Mouse (Mus musculus) neural tube, embryonic 13.5 days (tissue): ENCODE data around the gene Fignl1. TPM values are rescaled to one million over a fixed set of nuclear protein-coding genes. Genes with fewer than 3 reads are reported as not detected.

ENCODE experiments used
- ATAC-seq: fragments of 200-750 bp; cut with Nextera tagmentation; 2 replicates; pipeline ENCODE4 v1.8.0; 2017; ENCODE audit warnings: low read depth, mild to moderate bottlenecking, moderate TSS enrichment, moderate library complexity
- H3K27ac ChIP-seq: fragments of 300-500 bp; sonication (generic); replicated peaks from 2 replicates; pipeline ENCODE4 v1.5.1; 2015; ENCODE audit warnings: moderate library complexity, mild to moderate bottlenecking, inconsistent platforms
- H3K27me3 ChIP-seq: fragments of 300-500 bp; sonication (generic); 2 replicates; pipeline ENCODE4 v1.6.1; 2015; ENCODE audit warnings: mild to moderate bottlenecking, inconsistent platforms
- H3K36me3 ChIP-seq: fragments of 300-500 bp; sonication (generic); 2 replicates; pipeline ENCODE4 v1.6.1; 2015; ENCODE audit warnings: mild to moderate bottlenecking, inconsistent platforms
- H3K4me1 ChIP-seq: fragments of 300-500 bp; sonication (generic); replicated peaks from 2 replicates; pipeline ENCODE4 v1.6.1; 2015; ENCODE audit warnings: inconsistent platforms
- H3K4me2 ChIP-seq: fragments of 300-500 bp; sonication (generic); 2 replicates; pipeline ENCODE4 v1.6.1; 2015; ENCODE audit warnings: inconsistent platforms, mild to moderate bottlenecking, moderate library complexity
- H3K4me3 ChIP-seq: fragments of 300-500 bp; sonication (generic); 2 replicates; pipeline ENCODE4 v1.5.1; 2015; ENCODE audit warnings: mild to moderate bottlenecking, inconsistent platforms
- H3K9ac ChIP-seq: fragments of 300-500 bp; sonication (generic); 2 replicates; pipeline ENCODE4 v1.6.1; 2015; ENCODE audit warnings: moderate library complexity, mild to moderate bottlenecking, inconsistent platforms
- H3K9me3 ChIP-seq: fragments of 300-500 bp; sonication (generic); 2 replicates; pipeline ENCODE4 v1.6.1; 2016; ENCODE audit warnings: inconsistent platforms
- WGBS: fragments of 180-500 bp; shearing (Covaris S2); methylation state at CpG from one replicate; pipeline ENCODE4 v1.1.7; 2015; 5-methylcytosine and 5-hydroxymethylcytosine counted together
- polyA plus RNA-seq: library from polyadenylated mRNA; unstranded; fragments of >200 nt; fragmentation: Nextera tagmentation; extraction: Ambion mirVana; gene quantifications from 2 replicates; pipeline ENCODE4 v1.2.1, GENCODE M21; 2015

The Fignl1 gene
- polyA plus RNA-seq, 1 experiment from 2014 or later = 13.5 TPM

DNA sequence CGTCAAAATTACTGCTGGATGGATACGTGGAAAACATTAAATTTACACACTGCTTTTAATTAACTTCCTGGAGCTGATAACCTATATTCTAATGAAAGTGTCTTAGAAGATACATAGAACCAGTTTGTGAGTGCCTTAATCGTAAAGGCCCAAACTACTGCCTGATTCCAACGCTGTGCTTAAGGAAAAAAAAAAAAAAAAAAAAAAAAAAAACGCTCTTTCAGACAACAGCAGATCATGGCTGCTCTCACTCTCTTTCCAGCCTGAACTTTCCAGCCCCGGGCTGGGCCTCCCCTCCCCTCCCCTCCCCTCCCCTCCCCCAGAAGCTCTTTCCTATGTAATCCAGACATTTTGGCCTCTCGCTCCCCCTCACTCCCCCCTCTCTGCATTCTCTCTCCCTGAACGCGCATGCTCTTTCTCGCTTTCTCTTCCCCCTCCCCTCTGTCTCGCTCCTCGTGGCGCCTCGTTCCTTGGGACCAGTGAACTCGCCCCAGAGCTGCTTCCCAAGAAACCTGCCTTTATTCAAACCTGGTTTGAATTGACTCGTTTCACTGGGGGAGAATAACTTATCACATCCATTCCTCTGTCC is 12.7 kb upstream of the Fignl1 start:
- no peaks in the 10 kb centered on the region; the same call in 1 of the 2 replicates for H3K27me3 ChIP-seq
- peak overlapping the region; percentile 49 for H3K4me2 ChIP-seq
- 4% methylated on average over 15 of the region's 16 CpGs for WGBS
- peak; percentile 81 for ATAC-seq
- no peaks in the 10 kb centered on the region for H3K9me3 ChIP-seq
- peak overlapping the region; percentile 80 for H3K27ac ChIP-seq
- peak overlapping the region; percentile 63 for H3K9ac ChIP-seq
- peaks cover 52% of the 10 kb centered on the region for H3K4me1 ChIP-seq
- peak overlapping the region; percentile 13 for H3K4me3 ChIP-seq
- H3K36me3 ChIP-seq = no peaks in the 10 kb centered on the region

DNA sequence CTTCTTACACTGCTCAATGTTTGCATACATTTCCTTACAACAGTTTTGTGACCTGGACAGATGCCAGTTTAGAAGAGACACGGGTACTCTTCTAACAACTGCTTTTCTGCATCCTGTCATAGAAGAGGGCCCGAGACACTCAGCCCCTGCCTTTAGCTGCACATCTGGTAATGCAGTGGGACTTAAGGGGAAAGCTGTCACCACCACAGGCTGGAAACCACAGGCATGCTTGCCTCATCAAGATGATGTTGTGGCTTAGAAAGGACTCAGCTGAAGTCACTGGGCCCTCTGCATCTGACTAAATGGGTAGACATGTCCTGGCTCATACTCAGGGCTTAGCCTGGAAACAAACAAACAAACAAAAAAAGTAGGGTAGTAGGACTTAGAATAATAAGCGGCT is 12.0 kb upstream of the Fignl1 start:
- ATAC-seq = no peak
- peaks cover 52% of the 10 kb centered on the region for H3K4me1 ChIP-seq
- 62% methylated on average over 3 of the region's 3 CpGs for WGBS
- no peak overlapping the region for H3K4me2 ChIP-seq
- H3K27me3 ChIP-seq = no peaks in the 10 kb centered on the region; the same call in 1 of the 2 replicates
- H3K27ac ChIP-seq = peak overlapping the region; percentile 67
- no peaks in the 10 kb centered on the region for H3K36me3 ChIP-seq
- H3K9ac ChIP-seq = no peak overlapping the region
- no peak overlapping the region for H3K4me3 ChIP-seq
- H3K9me3 ChIP-seq = no peaks in the 10 kb centered on the region

DNA sequence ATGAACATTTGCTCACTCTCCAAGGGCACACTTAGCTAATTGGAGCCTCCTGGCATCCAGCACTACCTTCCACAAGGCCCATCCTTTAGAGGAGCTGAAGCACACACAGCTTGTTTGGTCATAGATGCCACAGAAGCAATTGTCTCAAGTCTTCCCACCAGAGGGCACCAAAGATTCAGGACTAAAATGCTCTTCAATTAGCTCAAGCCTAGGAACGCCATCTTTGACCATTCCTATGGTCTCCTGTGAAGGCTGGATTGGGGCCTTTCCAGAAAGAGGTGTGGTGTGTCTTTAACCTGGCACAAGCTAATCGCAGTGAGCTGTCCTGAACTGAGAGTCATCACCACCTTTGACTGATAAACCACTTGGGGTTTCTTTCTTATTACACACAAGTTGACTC is 11.5 kb upstream of the Fignl1 start:
- Histone ChIP-seq H3K4me3 (no peak overlapping the region), H3K4me1 (peaks cover 47% of the 10 kb centered on the region), H3K27me3 (no peaks in the 10 kb centered on the region; the same call in 1 of the 2 replicates), H3K36me3 (no peaks in the 10 kb centered on the region), H3K9me3 (no peaks in the 10 kb centered on the region), H3K9ac (no peak overlapping the region), H3K4me2 (no peak overlapping the region), H3K27ac (peak overlapping the region; percentile 67)
- WGBS = 8% methylated on average over 2 of the region's 2 CpGs
- peak; percentile 55 for ATAC-seq

DNA sequence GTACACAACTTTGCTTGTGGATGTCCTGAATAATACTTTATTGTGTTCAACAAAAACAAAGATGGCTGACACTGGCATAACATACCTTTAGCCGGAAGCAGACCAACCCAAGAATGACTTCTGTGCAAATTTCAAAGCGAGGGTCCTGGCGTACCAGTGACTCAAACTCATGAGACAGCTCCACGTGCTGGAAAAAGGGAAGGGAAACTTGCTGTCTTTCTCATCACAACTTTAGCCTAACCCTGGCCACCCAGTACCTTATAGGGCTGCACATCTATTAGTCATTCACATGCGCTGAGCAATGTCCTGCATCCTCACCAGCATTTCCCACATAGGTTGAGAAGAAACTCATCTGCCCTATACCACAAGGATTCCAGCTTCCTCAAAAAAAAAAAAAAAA is 10.4 kb upstream of the Fignl1 start:
- Histone ChIP-seq H3K9me3 (no peaks in the 10 kb centered on the region), H3K4me2 (no peak overlapping the region), H3K36me3 (no peaks in the 10 kb centered on the region), H3K9ac (no peak overlapping the region), H3K27me3 (no peaks in the 10 kb centered on the region; the same call in 1 of the 2 replicates), H3K4me1 (peaks cover 37% of the 10 kb centered on the region), H3K4me3 (no peak overlapping the region), H3K27ac (no peak overlapping the region)
- WGBS = 97% methylated on average over 5 of the region's 5 CpGs
- no peak for ATAC-seq

DNA sequence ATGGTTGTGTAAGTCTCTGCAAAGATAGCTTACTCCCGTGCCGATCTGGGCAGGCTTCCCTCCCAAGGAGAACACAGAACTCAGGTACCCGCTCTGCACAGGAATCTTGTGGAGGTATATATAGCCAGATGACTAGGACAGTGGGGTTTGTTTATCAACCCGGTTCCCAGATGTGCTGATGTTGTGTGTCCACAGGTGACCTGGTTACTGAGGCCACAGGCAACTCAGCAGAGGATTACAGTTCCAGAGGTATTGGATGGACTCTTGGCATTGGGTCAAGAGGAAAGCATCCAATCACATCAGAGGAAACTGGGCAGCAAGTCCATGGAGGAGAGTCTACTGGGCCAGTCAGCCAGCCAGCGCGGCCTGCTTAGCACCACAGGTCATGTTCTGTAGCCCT is 10.0 kb upstream of the Fignl1 start:
- Histone ChIP-seq H3K9me3 (no peaks in the 10 kb centered on the region), H3K4me1 (peaks cover 33% of the 10 kb centered on the region), H3K4me3 (no peak overlapping the region), H3K4me2 (no peak overlapping the region), H3K27me3 (no peaks in the 10 kb centered on the region), H3K36me3 (no peaks in the 10 kb centered on the region), H3K9ac (no peak overlapping the region), H3K27ac (no peak overlapping the region)
- ATAC-seq = no peak
- WGBS = 89% methylated on average over 6 of the region's 6 CpGs

DNA sequence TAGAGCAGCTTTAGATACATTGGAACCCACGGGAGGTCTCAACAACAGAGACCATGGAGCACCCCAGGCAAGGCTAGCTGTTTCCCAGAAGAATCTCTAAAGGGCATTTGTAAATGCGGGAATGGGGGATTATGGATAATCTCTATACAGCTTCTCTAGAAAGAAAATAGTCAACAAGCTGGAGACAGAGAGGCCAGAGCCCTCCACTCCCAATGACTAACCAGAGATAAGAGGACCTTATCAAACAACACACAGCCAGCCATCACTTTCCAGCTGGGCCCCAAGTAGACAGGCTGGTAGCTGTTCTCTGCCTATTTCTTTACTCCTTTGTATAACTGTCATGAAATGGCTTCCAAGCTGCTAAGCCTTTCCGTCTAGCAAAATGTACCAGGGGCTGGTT is 7.0 kb upstream of the Fignl1 start:
- no peaks in the 10 kb centered on the region for H3K36me3 ChIP-seq
- no peaks in the 10 kb centered on the region for H3K9me3 ChIP-seq
- no peaks in the 10 kb centered on the region for H3K27me3 ChIP-seq
- peaks cover 4% of the 10 kb centered on the region for H3K4me1 ChIP-seq
- 76% methylated on average over 3 of the region's 3 CpGs for WGBS
- no peak for ATAC-seq
- H3K4me2 ChIP-seq = no peak overlapping the region
- H3K4me3 ChIP-seq = no peak overlapping the region
- H3K9ac ChIP-seq = no peak overlapping the region
- no peak overlapping the region for H3K27ac ChIP-seq

DNA sequence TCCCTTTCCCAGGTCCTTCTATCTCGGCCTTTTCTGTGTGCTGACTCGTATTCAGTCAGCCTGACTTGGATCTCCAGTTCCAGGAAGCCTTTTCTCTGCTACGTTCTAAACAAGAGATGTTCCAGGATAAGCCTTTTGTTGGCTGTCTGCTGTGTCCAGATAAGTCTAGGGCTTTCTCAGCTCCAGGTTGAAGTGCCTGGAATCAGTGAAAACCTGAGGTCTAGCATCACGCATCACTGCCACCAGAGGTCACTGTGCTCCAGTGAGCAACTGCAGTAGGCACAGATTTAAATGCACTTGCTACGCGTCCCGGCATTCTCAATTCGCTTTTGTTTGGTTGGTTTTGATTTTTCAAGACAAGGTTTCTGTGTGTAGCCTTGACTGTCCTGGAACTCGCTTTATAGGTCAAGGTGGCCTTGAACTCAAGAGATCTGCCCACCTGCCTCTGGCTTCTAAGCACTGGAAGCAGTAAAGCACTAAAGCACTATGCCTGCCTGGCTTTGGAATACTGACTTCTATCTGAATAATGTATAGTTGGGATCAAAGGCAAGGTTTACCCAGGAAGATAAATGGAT is 3.2 kb upstream of the Fignl1 start:
- Histone ChIP-seq H3K36me3 (no peaks in the 10 kb centered on the region), H3K4me1 (peaks cover 17% of the 10 kb centered on the region), H3K4me3 (no peak overlapping the region), H3K4me2 (peak overlapping the region; percentile 46), H3K9me3 (no peaks in the 10 kb centered on the region), H3K27me3 (no peaks in the 10 kb centered on the region), H3K9ac (peak overlapping the region; percentile 55; the same call in 1 of the 2 replicates), H3K27ac (no peak overlapping the region)
- WGBS = 25% methylated on average over 9 of the region's 9 CpGs
- no peak for ATAC-seq

DNA sequence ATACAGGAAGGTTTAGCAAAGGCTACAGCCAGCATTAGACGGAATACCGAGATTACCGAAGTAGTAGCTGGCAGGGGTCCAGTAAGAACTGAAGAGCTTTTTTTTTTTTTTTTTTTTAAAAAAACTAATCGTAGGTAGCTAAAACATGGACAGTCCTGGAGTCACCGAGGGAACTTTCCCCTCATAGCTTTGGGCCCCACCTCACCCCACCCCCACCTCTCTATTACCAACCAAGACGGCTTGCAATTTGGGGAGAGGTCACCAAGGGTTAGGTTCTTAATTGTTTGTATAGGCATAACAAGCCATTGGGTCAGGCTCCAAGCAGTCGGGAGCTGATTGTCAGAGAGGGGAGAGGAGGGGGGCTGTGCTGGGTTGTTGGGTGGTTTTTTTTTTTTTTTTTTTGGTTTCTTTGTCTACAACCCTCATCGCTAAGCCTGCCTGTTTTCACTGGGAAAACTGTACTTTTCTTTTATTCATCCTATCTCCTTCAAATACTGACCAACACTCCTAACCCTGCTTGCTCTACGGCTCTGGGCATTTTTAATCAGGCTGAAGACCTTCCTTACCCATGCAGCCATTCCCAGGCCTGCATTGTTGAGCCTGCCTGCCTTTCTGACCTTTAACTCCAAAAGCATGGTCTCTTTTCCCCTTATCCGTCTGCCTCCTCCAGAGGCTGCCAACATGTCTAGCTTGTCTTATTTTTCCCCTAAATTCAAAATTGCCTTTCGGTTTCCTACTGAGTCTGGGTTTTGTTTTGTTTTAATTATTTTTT is 828 bp upstream of the Fignl1 start:
- peak; percentile 48 for ATAC-seq

DNA sequence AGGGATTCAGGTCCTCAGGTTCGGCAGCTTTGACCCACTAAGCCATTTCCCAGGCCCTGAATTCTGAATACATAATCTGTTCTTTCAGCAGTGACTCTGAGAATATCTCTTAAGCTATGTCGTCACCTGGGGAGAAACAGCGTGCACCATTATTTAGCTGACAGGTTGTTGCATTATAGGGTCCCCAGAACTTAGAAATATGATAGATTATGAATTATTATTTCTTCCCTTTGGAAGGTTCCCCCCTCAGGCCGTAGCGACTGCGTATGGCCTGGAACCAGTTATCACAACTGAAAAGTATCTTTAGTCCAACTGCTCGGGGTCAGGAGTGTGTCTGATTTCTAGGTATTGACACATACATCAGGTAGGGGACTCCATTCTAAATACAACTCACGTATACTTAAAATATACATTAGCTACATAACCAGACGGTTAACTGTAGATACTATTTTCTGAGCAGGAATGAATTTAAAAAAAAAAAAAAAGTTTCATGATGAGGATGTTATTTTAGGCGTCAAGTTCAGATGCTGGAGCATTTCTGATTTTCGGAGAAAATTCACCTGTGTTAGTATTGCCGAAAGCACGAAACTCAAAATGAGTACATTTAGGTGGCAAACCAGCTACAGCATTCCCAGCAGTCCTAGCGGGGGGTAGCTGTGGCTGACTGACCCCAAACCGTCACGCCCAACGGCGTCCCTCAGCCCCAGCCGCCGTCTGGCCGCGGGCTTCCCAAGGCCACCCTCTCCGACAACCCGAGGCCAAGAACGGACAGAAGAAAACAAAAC is 535 bp downstream of the Fignl1 start:
- 13% methylated on average over 25 of the region's 25 CpGs for WGBS
- peak overlapping the region; percentile 82 for H3K9ac ChIP-seq
- H3K4me1 ChIP-seq = peaks cover 17% of the 10 kb centered on the region
- no peak for ATAC-seq
- H3K4me3 ChIP-seq = peak overlapping the region; percentile 55
- H3K27me3 ChIP-seq = no peaks in the 10 kb centered on the region
- H3K9me3 ChIP-seq = no peaks in the 10 kb centered on the region
- peak overlapping the region; percentile 94; the same call in 1 of the 2 replicates for H3K27ac ChIP-seq
- H3K4me2 ChIP-seq = peak overlapping the region; percentile 70
- H3K36me3 ChIP-seq = 0 out of 2 replicates have a peak, but pooled peaks cover 3% of the 10 kb centered on the region

More for the DNA sequence above, 828 bp upstream of the Fignl1 start:
- 1% methylated on average over 11 of the region's 11 CpGs for WGBS
- Histone ChIP-seq H3K9me3 (no peaks in the 10 kb centered on the region), H3K36me3 (no peaks in the 10 kb centered on the region), H3K27me3 (no peaks in the 10 kb centered on the region), H3K4me2 (peak overlapping the region; percentile 70), H3K4me3 (peak overlapping the region; percentile 55), H3K9ac (peak overlapping the region; percentile 82), H3K27ac (peak overlapping the region; percentile 94), H3K4me1 (peaks cover 17% of the 10 kb centered on the region)

DNA sequence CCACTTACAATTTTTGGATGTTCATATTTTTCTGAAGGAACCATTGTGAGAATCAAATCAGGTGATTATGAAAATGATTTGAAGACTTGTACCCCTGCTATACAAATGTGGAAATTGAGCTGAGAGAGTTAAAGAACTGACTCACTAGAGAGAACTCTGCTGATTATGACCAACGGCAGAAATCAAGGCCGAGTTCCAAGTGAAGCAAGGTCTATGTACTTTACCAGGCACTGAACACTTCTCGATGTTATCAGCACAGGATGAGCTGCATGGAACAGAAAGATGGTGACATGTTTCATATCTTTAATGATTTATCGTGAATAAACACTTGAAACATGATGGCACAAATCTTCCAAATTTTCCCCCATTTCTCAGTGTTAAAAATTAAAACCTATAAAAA is 2.8 kb downstream of the Fignl1 start:
- Histone ChIP-seq H3K27me3 (no peaks in the 10 kb centered on the region), H3K4me3 (no peak overlapping the region), H3K9me3 (no peaks in the 10 kb centered on the region), H3K4me2 (no peak overlapping the region), H3K9ac (no peak overlapping the region), H3K4me1 (peaks cover 17% of the 10 kb centered on the region), H3K36me3 (peaks cover 23% of the 10 kb centered on the region), H3K27ac (no peak overlapping the region)
- WGBS = 93% methylated on average over 4 of the region's 4 CpGs
- ATAC-seq = no peak

DNA sequence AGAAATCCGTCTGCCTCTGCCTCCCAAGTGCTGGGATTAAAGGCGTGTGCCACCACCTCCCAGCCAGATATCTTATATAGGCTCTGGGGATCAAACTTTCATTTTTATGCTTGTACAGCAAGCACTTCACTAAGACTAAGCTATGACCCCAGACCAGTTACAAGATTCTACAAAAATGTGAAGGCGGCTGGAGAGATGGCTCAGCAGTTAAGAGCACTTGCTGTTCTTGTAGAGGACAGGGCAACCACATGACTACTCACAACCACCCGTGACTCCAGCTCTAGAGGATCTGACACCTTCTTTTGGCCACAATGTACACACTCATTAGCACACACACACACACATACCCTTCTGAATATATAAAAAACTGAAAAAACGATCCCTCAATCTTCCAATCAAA is 4.3 kb downstream of the Fignl1 start:
- H3K9ac ChIP-seq = no peak overlapping the region
- H3K36me3 ChIP-seq = peaks cover 26% of the 10 kb centered on the region
- 93% methylated on average over 5 of the region's 5 CpGs for WGBS
- no peak overlapping the region for H3K27ac ChIP-seq
- H3K9me3 ChIP-seq = no peaks in the 10 kb centered on the region
- H3K4me2 ChIP-seq = no peak overlapping the region
- peaks cover 10% of the 10 kb centered on the region; the same call in 1 of the 2 replicates for H3K4me1 ChIP-seq
- ATAC-seq = no peak
- no peaks in the 10 kb centered on the region for H3K27me3 ChIP-seq
- H3K4me3 ChIP-seq = no peak overlapping the region

DNA sequence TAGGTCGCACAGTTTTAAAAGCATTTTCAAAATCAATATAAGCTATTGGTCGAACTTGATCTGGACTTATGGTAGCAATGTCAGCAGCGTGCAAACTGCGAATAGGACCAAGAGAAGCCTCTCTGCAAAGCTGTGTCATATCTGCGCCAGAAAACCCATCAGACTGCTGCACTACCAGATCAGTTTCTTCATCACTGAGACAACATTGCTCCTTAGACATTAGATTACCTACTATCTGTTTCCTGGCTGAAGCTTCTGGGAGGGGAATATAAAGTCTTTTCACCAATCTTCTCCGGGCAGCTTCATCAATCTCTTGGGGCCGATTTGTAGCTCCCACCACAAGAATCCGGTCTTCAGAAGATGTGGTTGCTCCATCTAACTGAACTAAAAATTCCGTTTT is 7.7 kb downstream of the Fignl1 start:
- H3K9ac ChIP-seq = no peak overlapping the region
- WGBS = 93% methylated on average over 9 of the region's 9 CpGs
- no peak overlapping the region for H3K4me3 ChIP-seq
- no peak overlapping the region for H3K4me2 ChIP-seq
- no peak overlapping the region for H3K27ac ChIP-seq
- H3K9me3 ChIP-seq = no peaks in the 10 kb centered on the region
- ATAC-seq = no peak
- no peaks in the 10 kb centered on the region for H3K27me3 ChIP-seq
- H3K36me3 ChIP-seq = peaks cover 26% of the 10 kb centered on the region
- no peaks in the 10 kb centered on the region for H3K4me1 ChIP-seq
